Mouse (Mus musculus) B cell, adult 67 days (primary cell): Measurements from ENCODE around the gene Sirt6. TPM values are rescaled to one million over a fixed set of nuclear protein-coding genes. Genes with fewer than 3 reads are reported as not detected.

Experiments used
- total RNA-seq, 2 experiments: library from RNA; stranded (reverse); gene quantifications; 4 replicates each; pipeline ENCODE4 v1.2.4; 2023

Gene Sirt6
- 10 to 100 TPM; 23.5 to 28.2 TPM for total RNA-seq

GRCm38 (mm10) chr10:81626994-81627835 is at the start of gene Sirt6:
Gene Sirt6 (minus strand): TSS chr10:81627797.

DNA sequence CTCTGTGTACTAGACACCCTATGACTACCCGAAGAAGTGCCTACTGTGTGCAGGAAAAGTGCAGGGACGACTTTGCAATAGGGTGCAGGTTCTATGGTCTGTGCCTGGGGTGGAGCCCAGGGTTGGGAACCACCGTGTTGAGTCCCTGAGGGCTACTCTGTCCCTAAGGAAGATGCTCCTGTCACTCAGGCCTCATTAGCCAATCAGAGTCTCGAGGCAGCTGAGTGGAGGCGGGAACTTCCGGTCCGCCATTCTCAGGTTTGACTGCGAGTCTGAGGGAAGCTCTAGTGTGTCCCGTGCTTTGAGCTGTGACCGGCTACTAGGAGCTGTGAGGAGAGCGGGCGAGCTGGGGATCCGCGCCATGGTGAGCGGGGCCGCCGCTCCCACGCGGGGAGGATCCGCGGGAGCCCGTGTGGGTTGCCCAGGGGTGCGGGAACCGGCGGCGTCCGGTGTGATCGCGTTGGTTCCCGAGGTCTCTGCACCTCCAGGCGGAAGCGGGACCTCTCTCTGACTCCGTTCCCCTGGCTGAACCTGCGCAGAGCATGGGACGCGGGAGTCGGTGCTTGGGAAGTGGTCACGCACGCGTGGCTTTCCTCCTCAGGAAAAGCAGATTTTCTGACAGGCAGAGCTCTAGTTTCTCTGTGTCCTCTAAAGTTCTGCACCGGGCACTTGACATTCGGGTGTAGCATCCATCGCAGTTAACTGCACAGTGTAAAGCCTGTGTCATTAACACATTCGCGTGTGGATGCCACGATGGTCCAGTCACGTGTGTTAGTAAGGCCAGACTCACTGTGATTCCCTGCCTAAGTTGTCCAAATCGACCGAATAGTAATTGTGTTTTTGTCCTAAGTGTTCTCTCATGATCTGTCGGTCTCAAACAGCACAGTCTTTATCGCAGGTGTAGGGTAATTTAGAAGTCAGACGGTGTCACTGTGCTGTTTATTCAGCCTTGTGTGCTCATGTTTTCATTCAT is 21.5 kb upstream of the Sirt6 start, which contains the start of gene Gm10778:
Gene Gm10778, plus strand, starts transcription at position 257 of the 973 bp plus-strand sequence.

GRCm38 (mm10) chr10:81628390-81628789 is 793 bp upstream of the Sirt6 start, which contains the start of gene Ankrd24:
Gene Ankrd24 (plus strand): TSS chr10:81628540.

GRCm38 (mm10) chr10:81605974-81606751 is 21.4 kb downstream of the Sirt6 start, which contains the start of gene BC025920:
Gene BC025920 (plus strand): TSS chr10:81606270.

GRCm38 (mm10) chr10:81600738-81601203 is 26.8 kb downstream of the Sirt6 start, which contains the start of gene Tle6:
Gene Tle6 (minus strand): TSS chr10:81601073.

GRCm38 (mm10) chr10:81574081-81575056 is 53.2 kb downstream of the Sirt6 start, which contains the start of gene Tle2:
Gene Tle2 (plus strand): TSS chr10:81574561.

Other genes with a start within 250 kb of the Sirt6 start
- 10 to 100 TPM; 47.9 to 55.7 TPM for gene Fzr1, start 249.3 kb downstream of the Sirt6 start, total RNA-seq
- gene Dohh, start 243.4 kb downstream of the Sirt6 start, total RNA-seq, result 10 to 100 TPM; 36.0 to 37.0 TPM
- 1 to 10 TPM; 1.6 to 4.6 TPM for gene Gm48551, start 243.3 kb downstream of the Sirt6 start, total RNA-seq
- gene Gm48552, start 238.8 kb downstream of the Sirt6 start, total RNA-seq, result 1 to 10 TPM; 4.3 to 5.4 TPM
- 1 to 10 TPM; 5.8 to 9.2 TPM for gene Smim24, start 234.7 kb downstream of the Sirt6 start, total RNA-seq
- 10 to 100 TPM; 15.0 to 22.8 TPM for gene Nfic, start 172.2 kb downstream of the Sirt6 start, total RNA-seq
- not detected for gene Celf5, start 145.1 kb downstream of the Sirt6 start, total RNA-seq
- gene Ncln, start 131.4 kb downstream of the Sirt6 start, total RNA-seq, result 100 to 1,000 TPM; 113 to 131 TPM
- 10 to 100 TPM; 78.0 to 83.2 TPM for gene S1pr4, start 127.7 kb downstream of the Sirt6 start, total RNA-seq
- gene Gna15, start 103.6 kb downstream of the Sirt6 start, total RNA-seq, result 1 to 10 TPM; 6.3 to 9.1 TPM
- gene Gna11, start 82.6 kb downstream of the Sirt6 start, total RNA-seq, result 10 to 100 TPM; 24.4 to 31.5 TPM
- gene Aes, start 68.3 kb downstream of the Sirt6 start, total RNA-seq, result 100 to 1,000 TPM; 336 to 341 TPM
- gene Tle2, start 53.2 kb downstream of the Sirt6 start, total RNA-seq, result 1 to 10 TPM; 3.7 to 4.7 TPM
- under 1 TPM; 0.52 to 0.68 TPM for gene Tle6, start 26.7 kb downstream of the Sirt6 start, total RNA-seq
- 1 to 10 TPM; 3.2 to 4.3 TPM for gene BC025920, start 21.5 kb downstream of the Sirt6 start, total RNA-seq
- 1 to 10 TPM; 2.7 to 3.8 TPM for gene Ankrd24, start 743 bp upstream of the Sirt6 start, total RNA-seq
- gene Gm10778, start 21.3 kb upstream of the Sirt6 start, total RNA-seq, result 1 to 10 TPM; 4.0 to 4.5 TPM
- 10 to 100 TPM in 1 of 2 experiments, 1 to 10 TPM in 1; 8.6 to 17.8 TPM for gene Zfp433, start 77.0 kb upstream of the Sirt6 start, total RNA-seq
- 1 to 10 TPM; 8.8 to 9.2 TPM for gene Gm3055, start 143.4 kb upstream of the Sirt6 start, total RNA-seq
- gene Gm4767, start 184.4 kb upstream of the Sirt6 start, total RNA-seq, result 1 to 10 TPM; 2.2 to 2.4 TPM
- gene Gm32687, start 236.1 kb upstream of the Sirt6 start, total RNA-seq, result 1 to 10 TPM; 5.7 to 5.8 TPM